Mouse (Mus musculus) macrophage (primary cell): ENCODE data around the gene Tmem63c. TPM values are rescaled to one million over a fixed set of nuclear protein-coding genes. Genes with fewer than 3 reads are reported as not detected.

Source experiments
- H3K27ac ChIP-seq: fragments of 350-480 bp; formaldehyde crosslinking; 2 replicates; pipeline ENCODE4 v1.9.0; 2021
- H3K36me3 ChIP-seq: fragments of 350-480 bp; formaldehyde crosslinking; 2 replicates; pipeline ENCODE4 v1.9.0; 2021; ENCODE audit errors: inconsistent target
- H3K4me3 ChIP-seq: fragments of 350-480 bp; formaldehyde crosslinking; 2 replicates; pipeline ENCODE4 v1.9.0; 2021; ENCODE audit errors: inconsistent target
- H3K79me2 ChIP-seq: fragments of 350-480 bp; formaldehyde crosslinking; 2 replicates; pipeline ENCODE4 v1.9.0; 2021; ENCODE audit errors: inconsistent target
- WGBS: methylation state at CpG from one replicate; pipeline ENCODE4 v1.1.7; 2026; ENCODE audit warnings: inconsistent platforms; ENCODE audit not compliant: missing documents; 5-methylcytosine and 5-hydroxymethylcytosine counted together
- polyA plus RNA-seq: library from polyadenylated mRNA; stranded (reverse); fragments of 250-400 nt; gene quantifications from 3 replicates; pipeline ENCODE4 v1.2.4, GENCODE M21; 2018; ENCODE audit warnings: inconsistent platforms
- total RNA-seq, 78 experiments: library from RNA; depleted of rRNA; stranded (reverse); fragments of 250-400 nt; gene quantifications; 1 replicate in 9 of 78; 2 replicates in 24 of 78; 3 replicates in 43 of 78; 4 replicates in 2 of 78; pipeline ENCODE4 v1.2.4; 2018; ENCODE audit warnings: inconsistent platforms in 56 of 78

The Tmem63c gene
- total RNA-seq (2018; cell fraction: chromatin; rRNA removed): 1 to 10 TPM in 1 of 26 experiments, under 1 TPM in 1, not detected in 24; 0.33 to 1.1 TPM
- total RNA-seq (2018; cell fraction: cytosol; rRNA removed): under 1 TPM in 1 of 26 experiments, not detected in 25; 0.05 TPM
- total RNA-seq (2018; cell fraction: nucleus; rRNA removed): under 1 TPM in 4 of 26 experiments, not detected in 22; 0.12 to 0.24 (median 0.19) TPM
- polyA plus RNA-seq: not detected in 3 replicates

GRCm38 (mm10) chr12:87021040-87021439 is at the start of gene Tmem63c:
TSS of gene Tmem63c (plus strand) at chr12:87021340.
- Histone ChIP-seq H3K4me3 (no peak within 1 kb of the TSS), H3K27ac (no peak within 1 kb of the TSS), H3K79me2 (no peaks in the 10 kb centered on the region), H3K36me3 (no peaks in the 10 kb centered on the region)
- WGBS: 84% methylated on average over 5 of the region's 6 CpGs

GRCm38 (mm10) chr12:86973216-86973615 is 47.9 kb upstream of the Tmem63c start:
- Histone ChIP-seq H3K27ac (no peak overlapping the region), H3K4me3 (no peak overlapping the region), H3K79me2 (no peaks in the 10 kb centered on the region), H3K36me3 (no peaks in the 10 kb centered on the region)
- WGBS: 17% methylated on average over 7 of the region's 7 CpGs

GRCm38 (mm10) chr12:86973706-86974105 is 47.4 kb upstream of the Tmem63c start:
- Histone ChIP-seq H3K27ac (no peak overlapping the region), H3K79me2 (no peaks in the 10 kb centered on the region), H3K4me3 (no peak overlapping the region), H3K36me3 (no peaks in the 10 kb centered on the region)
- 74% methylated on average over 7 of the region's 8 CpGs for WGBS

GRCm38 (mm10) chr12:86974387-86975288 is 46.5 kb upstream of the Tmem63c start:
- 20% methylated on average over 40 of the region's 40 CpGs for WGBS
- no peak overlapping the region for H3K4me3 ChIP-seq

GRCm38 (mm10) chr12:86975761-86976160 is 45.4 kb upstream of the Tmem63c start:
- 57% methylated on average over 10 of the region's 10 CpGs for WGBS

More at GRCm38 (mm10) chr12:86974387-86975288, 46.5 kb upstream of the Tmem63c start:
- Histone ChIP-seq H3K27ac (no peak overlapping the region), H3K79me2 (no peaks in the 10 kb centered on the region), H3K36me3 (no peaks in the 10 kb centered on the region)

GRCm38 (mm10) chr12:86976511-86977168 is 44.5 kb upstream of the Tmem63c start:
- Histone ChIP-seq H3K36me3 (no peaks in the 10 kb centered on the region), H3K79me2 (no peaks in the 10 kb centered on the region), H3K4me3 (no peak overlapping the region), H3K27ac (no peak overlapping the region)
- 70% methylated on average over 6 of the region's 6 CpGs for WGBS

More at GRCm38 (mm10) chr12:86975761-86976160, 45.4 kb upstream of the Tmem63c start:
- no peaks in the 10 kb centered on the region for H3K36me3 ChIP-seq
- H3K4me3 ChIP-seq: no peak overlapping the region
- H3K79me2 ChIP-seq: no peaks in the 10 kb centered on the region
- no peak overlapping the region for H3K27ac ChIP-seq

GRCm38 (mm10) chr12:86977833-86978232 is 43.3 kb upstream of the Tmem63c start:
- Histone ChIP-seq H3K27ac (no peak overlapping the region), H3K36me3 (no peaks in the 10 kb centered on the region), H3K79me2 (no peaks in the 10 kb centered on the region), H3K4me3 (no peak overlapping the region)
- WGBS: 23% methylated on average over 15 of the region's 15 CpGs

GRCm38 (mm10) chr12:86981180-86981579 is 40.0 kb upstream of the Tmem63c start:
- no peak overlapping the region for H3K4me3 ChIP-seq
- no peaks in the 10 kb centered on the region for H3K79me2 ChIP-seq
- H3K27ac ChIP-seq: no peak overlapping the region
- no peaks in the 10 kb centered on the region for H3K36me3 ChIP-seq
- WGBS: 37% methylated on average over 9 of the region's 9 CpGs

- Histone ChIP-seq H3K27ac (no peak overlapping the region), H3K79me2 (no peaks in the 10 kb centered on the region), H3K4me3 (no peak overlapping the region), H3K36me3 (no peaks in the 10 kb centered on the region)
- WGBS: 3% methylated on average over 25 of the region's 28 CpGs
These were observed 37.5 kb upstream of the Tmem63c start for GRCm38 (mm10) chr12:86983470-86984193.

GRCm38 (mm10) chr12:86984194-86984555 is 37.0 kb upstream of the Tmem63c start:
- H3K36me3 ChIP-seq: no peaks in the 10 kb centered on the region
- no peaks in the 10 kb centered on the region for H3K79me2 ChIP-seq
- H3K27ac ChIP-seq: no peak overlapping the region
- WGBS: 21% methylated on average over 6 of the region's 6 CpGs
- H3K4me3 ChIP-seq: no peak overlapping the region

- Histone ChIP-seq H3K27ac (no peak overlapping the region), H3K79me2 (no peaks in the 10 kb centered on the region), H3K4me3 (no peak overlapping the region), H3K36me3 (no peaks in the 10 kb centered on the region)
- WGBS: 85% methylated on average over 4 of the region's 4 CpGs
These were observed 34.6 kb upstream of the Tmem63c start for GRCm38 (mm10) chr12:86986562-86986961.

GRCm38 (mm10) chr12:86988227-86988626 is 32.9 kb upstream of the Tmem63c start:
- WGBS: 41% methylated on average over 16 of the region's 16 CpGs
- no peaks in the 10 kb centered on the region for H3K79me2 ChIP-seq
- no peak overlapping the region for H3K27ac ChIP-seq
- H3K36me3 ChIP-seq: no peaks in the 10 kb centered on the region
- no peak overlapping the region for H3K4me3 ChIP-seq

- no peak overlapping the region for H3K27ac ChIP-seq
- no peak overlapping the region for H3K4me3 ChIP-seq
- WGBS: 12% methylated on average over 15 of the region's 15 CpGs
- no peaks in the 10 kb centered on the region for H3K36me3 ChIP-seq
- no peaks in the 10 kb centered on the region for H3K79me2 ChIP-seq
These were observed 31.8 kb upstream of the Tmem63c start for GRCm38 (mm10) chr12:86989378-86989777.
